Mouse (Mus musculus) kidney, adult 2 months (tissue): Measurements from ENCODE around the gene Hmgb2.

ENCODE experiments used
- CTCF ChIP-seq: fragments of 200-500 bp; conservative IDR thresholded peaks from 2 replicates; pipeline ENCODE4 v1.5.1; 2011; ENCODE audit warnings: low read depth, mild to moderate bottlenecking, control low read depth, low read length, moderate library complexity, mixed read lengths; ENCODE audit not compliant: insufficient read depth, insufficient read length
- POLR2A ChIP-seq: fragments of 200-500 bp; IDR thresholded peaks from one replicate; pipeline ENCODE4 v1.6.1; 2011; ENCODE audit warnings: low read depth, low read length, control low read depth

DNA sequence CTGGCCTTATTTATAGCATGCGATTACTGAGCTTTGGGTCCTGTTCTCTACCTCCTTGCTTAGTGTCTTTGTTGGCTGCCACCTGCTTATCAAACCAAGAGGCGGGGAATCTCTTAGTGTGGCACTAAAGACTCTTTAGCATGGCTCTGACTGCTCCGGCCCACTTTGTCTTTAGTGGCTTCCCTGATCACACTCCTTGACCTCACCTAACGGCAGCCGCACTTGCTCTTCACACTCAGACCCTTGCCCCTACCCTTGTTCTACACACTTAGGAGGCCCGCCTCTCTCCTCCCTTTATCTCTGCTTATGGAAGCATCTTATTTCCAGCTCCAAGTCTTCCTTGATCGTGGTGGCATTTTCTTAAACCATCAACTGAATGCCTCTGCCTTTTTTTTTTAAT lies 26.9 kb downstream of the Hmgb2 start:
- TF ChIP-seq CTCF (no peak), POLR2A (no peak)
